9 mouse cellular contexts compared by ENCODE assay signal in genomic region chr4:135667266-135667844, GRCm38 (mm10). TPM values are rescaled to one million over a fixed set of nuclear protein-coding genes. Genes with fewer than 3 reads are reported as not detected.
DNase-seq lines count a peak whose midpoint lies in the region; TF ChIP-seq lines count a peak whose summit lies in the region.
"Had no signal": no experiment of that assay in that cellular context is flagged by ENCODE, and none has a peak within 500 bp of the region (broad histone marks: within the 10 kb centered on the region; RNA-seq: fewer than 3 reads in every experiment).

No protein-coding gene starts in this region.

- TF ChIP-seq EP300 in heart, adult 2 months (IDR thresholded peaks at IDR 0.05; ENCODE audit: insufficient read depth, low read depth, low read length) = no peak

- TF ChIP-seq POLR2A in heart, adult 2 months (IDR thresholded peaks at IDR 0.05; ENCODE audit: insufficient read depth, low read depth, low read length) = no peak
- TF ChIP-seq POLR2A in lung, adult 2 months (IDR thresholded peaks at IDR 0.05; ENCODE audit: borderline replicate concordance, extremely low read depth, low read depth, low read length) = no peak

- H3K9me3 ChIP-seq in heart, embryonic 10.5 days = no peaks in the 10 kb centered on the region
- H3K9me3 ChIP-seq in E14TG2a.4 (ENCODE audit: low read length) = no peaks in the 10 kb centered on the region
- H3K9me3 ChIP-seq in hindbrain, embryonic 10.5 days = no peaks in the 10 kb centered on the region
- H3K9me3 ChIP-seq: embryonic facial prominence, embryonic 12.5 days had no signal

- WGBS in heart, adult 2 months = 11% methylated on average over 16 of the region's 16 CpGs
- WGBS in heart, embryonic 10.5 days = 12% methylated on average over 16 of the region's 16 CpGs
- WGBS in hindbrain, embryonic 10.5 days = 16% methylated on average over 16 of the region's 16 CpGs
- WGBS in lung, adult 2 months = 10% methylated on average over 16 of the region's 16 CpGs

- no peak overlapping the region for H3K27ac ChIP-seq in heart, adult 2 months
- H3K27ac ChIP-seq in heart, embryonic 10.5 days = no peak overlapping the region
- no peak overlapping the region for H3K27ac ChIP-seq in hindbrain, embryonic 10.5 days
- H3K27ac ChIP-seq: embryonic facial prominence, embryonic 12.5 days had no signal

- H3K79me2 ChIP-seq in heart, adult 2 months (replicated peaks; ENCODE audit: control insufficient read depth, insufficient read depth, low read length) = no peaks in the 10 kb centered on the region

- H3K9ac ChIP-seq in heart, adult 2 months (ENCODE audit: low read depth, low read length) = no peak overlapping the region
- H3K9ac ChIP-seq: embryonic facial prominence, embryonic 12.5 days had no signal

- DNase-seq in heart, adult 2 months = no peak
- DNase-seq in heart, embryonic 10.5 days (ENCODE audit: low spot score) = no peak
- peak; percentile 60 to 88 for DNase-seq in cerebellum, postnatal 10 days
- DNase-seq in hindbrain, embryonic 10.5 days (ENCODE audit: low spot score) = peak; percentile 52
- DNase-seq in lung, adult 2 months = no peak
- peak; percentile 87 for DNase-seq in retina, embryonic 14.5 days (ENCODE audit: low spot score)
- no peak for DNase-seq in right cerebral cortex, postnatal 4 days

- TF ChIP-seq CTCF in heart, adult 2 months (IDR thresholded peaks at IDR 0.05) = peak; percentile 79
- peak; percentile 40 for TF ChIP-seq CTCF in E14TG2a.4 (conservative IDR thresholded peaks at IDR 0.05; ENCODE audit: low read length)
- peak; percentile 49 for TF ChIP-seq CTCF in lung, adult 2 months (IDR thresholded peaks at IDR 0.05; ENCODE audit: insufficient read depth, low read length)

- H3K27me3 ChIP-seq in heart, adult 2 months (ENCODE audit: control insufficient read depth, insufficient read depth, low read length) = no peaks in the 10 kb centered on the region
- 0 out of 2 replicates have a peak, but pooled peaks cover 7% of the 10 kb centered on the region for H3K27me3 ChIP-seq in heart, embryonic 10.5 days (ENCODE audit: insufficient read depth, poor library complexity, severe bottlenecking)
- peaks cover 9% of the 10 kb centered on the region for H3K27me3 ChIP-seq in E14TG2a.4 (ENCODE audit: insufficient read depth, low read length)
- H3K27me3 ChIP-seq in hindbrain, embryonic 10.5 days (ENCODE audit: insufficient read depth, poor library complexity, severe bottlenecking) = peaks cover 5% of the 10 kb centered on the region; the same call in 1 of the 2 replicates
- H3K27me3 ChIP-seq: embryonic facial prominence, embryonic 12.5 days had no signal

- no peak overlapping the region for H3K4me3 ChIP-seq in heart, adult 2 months
- H3K4me3 ChIP-seq in heart, embryonic 10.5 days = no peak overlapping the region
- no peak overlapping the region for H3K4me3 ChIP-seq in E14TG2a.4 (replicated peaks; ENCODE audit: low read length)
- H3K4me3 ChIP-seq in hindbrain, embryonic 10.5 days = no peak overlapping the region
- H3K4me3 ChIP-seq in lung, adult 2 months (replicated peaks; ENCODE audit: extremely low read depth, low read depth, low read length) = no peak overlapping the region
- H3K4me3 ChIP-seq: embryonic facial prominence, embryonic 12.5 days had no signal

- no peaks in the 10 kb centered on the region for H3K36me3 ChIP-seq in heart, adult 2 months (ENCODE audit: control insufficient read depth, insufficient read depth, low read length)
- H3K36me3 ChIP-seq in heart, embryonic 10.5 days = no peaks in the 10 kb centered on the region
- no peaks in the 10 kb centered on the region for H3K36me3 ChIP-seq in E14TG2a.4 (ENCODE audit: insufficient read depth, low read length)
- H3K36me3 ChIP-seq in hindbrain, embryonic 10.5 days = no peaks in the 10 kb centered on the region
- H3K36me3 ChIP-seq: embryonic facial prominence, embryonic 12.5 days had no signal

- intact Hi-C loops in heart, adult 2 months (cut with DNase I) = loop anchor here (1.0 to 5.0 kb wide), 4 partner anchors 105 to 285 kb away; no protein-coding TSS in a partner anchor

- peaks cover 1% of the 10 kb centered on the region; the same call in 1 of the 2 replicates for H3K4me1 ChIP-seq in heart, adult 2 months (ENCODE audit: control insufficient read depth, insufficient read depth, low read length)
- peaks cover 5% of the 10 kb centered on the region; the same call in 1 of the 2 replicates for H3K4me1 ChIP-seq in heart, embryonic 10.5 days
- H3K4me1 ChIP-seq in E14TG2a.4 (replicated peaks; ENCODE audit: low read depth, low read length) = peaks cover 36% of the 10 kb centered on the region
- 0 out of 2 replicates have a peak, but pooled peaks cover 3% of the 10 kb centered on the region for H3K4me1 ChIP-seq in hindbrain, embryonic 10.5 days (replicated peaks)
- H3K4me1 ChIP-seq in lung, adult 2 months (ENCODE audit: control insufficient read depth, insufficient read depth, low read length) = no peaks in the 10 kb centered on the region
- H3K4me1 ChIP-seq: embryonic facial prominence, embryonic 12.5 days had no signal

RNA-seq across cellular contexts. Expression of gene Ifnlr1, which starts 18.7 kb away (rescaled TPM):
- 1 to 10 TPM; 1.8 to 3.2 TPM for total RNA-seq in heart, adult 2 months (2021)
- 2.0 and 2.8 TPM in 2 replicates for polyA plus RNA-seq in heart, adult 2 months (2012; rRNA removed)
- 0.18 and 0.28 TPM in 2 replicates for polyA plus RNA-seq in heart, embryonic 10.5 days (2016; fragmentation: Nextera tagmentation; extraction: Ambion mirVana)
- polyA plus RNA-seq in hindbrain, embryonic 10.5 days (2016; fragmentation: Nextera tagmentation; extraction: Ambion mirVana) = 0.35 and 0.58 TPM in 2 replicates
- polyA plus RNA-seq in lung, adult 2 months (2012; rRNA removed) = 6.7 and 8.8 TPM in 2 replicates

Comparison
In these comparisons a context has a peak if more than half of its experiments do, and no peak if none do; other contexts are left out.
1. DNase-seq: peak in cerebellum, postnatal 10 days (2 of 2), hindbrain, embryonic 10.5 days (single experiment) and retina, embryonic 14.5 days (single experiment); none in heart, adult 2 months (0 of 2), heart, embryonic 10.5 days (single experiment), lung, adult 2 months (single experiment) and right cerebral cortex, postnatal 4 days (single experiment).
2. Peak in every context shown above with its lines, with median percentiles within 50 percentile points of each other: CTCF ChIP-seq.